Mouse (Mus musculus) inflammation-experienced regulatory T-cells, adult 6 months (primary cell): ENCODE data around the gene Gm10638. TPM values are rescaled to one million over a fixed set of nuclear protein-coding genes. Genes with fewer than 3 reads are reported as not detected.

Experiments used
- ATAC-seq: one replicate; pipeline ENCODE4 v1.8.0; 2017
- polyA plus RNA-seq, 3 experiments: library from polyadenylated mRNA; unstranded; fragments of 100-300 nt; shearing (Covaris generic); gene quantifications; one replicate each; pipeline ENCODE4 v1.2.1; 2017

Gene Gm10638
- under 1 TPM in 1 of 3 experiments, not detected in 2; 0.51 TPM for polyA plus RNA-seq

- ATAC-seq: peak; percentile 33
These were observed at the start of gene Gm10638, which contains the start of gene Siah1a for GRCm38 (mm10) chr8:86745221-86745934. TSS of gene Gm10638 (plus strand) at chr8:86745699. TSS of gene Siah1a (minus strand) at chr8:86745934.

GRCm38 (mm10) chr8:86695703-86696102 lies 49.8 kb upstream of the Gm10638 start:
- no peak for ATAC-seq

- no peak for ATAC-seq
These were observed 46.6 kb upstream of the Gm10638 start for GRCm38 (mm10) chr8:86698811-86699421.

- no peak for ATAC-seq
These were observed 46.0 kb upstream of the Gm10638 start for GRCm38 (mm10) chr8:86699471-86699870.

- ATAC-seq: no peak
These were observed 43.0 kb upstream of the Gm10638 start for GRCm38 (mm10) chr8:86702453-86702852.

- ATAC-seq: no peak
These were observed 40.2 kb upstream of the Gm10638 start for GRCm38 (mm10) chr8:86705317-86705716.

GRCm38 (mm10) chr8:86706756-86707155 lies 38.7 kb upstream of the Gm10638 start:
- ATAC-seq: peak; percentile 23

GRCm38 (mm10) chr8:86707873-86708272 lies 37.6 kb upstream of the Gm10638 start:
- peak; percentile 87 for ATAC-seq

- no peak for ATAC-seq
These were observed 32.9 kb upstream of the Gm10638 start for GRCm38 (mm10) chr8:86712594-86712993.

- no peak for ATAC-seq
These were observed 31.9 kb upstream of the Gm10638 start for GRCm38 (mm10) chr8:86713407-86714188.

GRCm38 (mm10) chr8:86718332-86718994 lies 27.0 kb upstream of the Gm10638 start:
- no peak for ATAC-seq

- peak; percentile 57 for ATAC-seq
These were observed 26.1 kb upstream of the Gm10638 start for GRCm38 (mm10) chr8:86719368-86719767.

- no peak for ATAC-seq
These were observed 24.6 kb upstream of the Gm10638 start for GRCm38 (mm10) chr8:86720756-86721459.

- ATAC-seq: no peak
These were observed 24.0 kb upstream of the Gm10638 start for GRCm38 (mm10) chr8:86721490-86721889.

GRCm38 (mm10) chr8:86726959-86727358 lies 18.5 kb upstream of the Gm10638 start:
- ATAC-seq: no peak

GRCm38 (mm10) chr8:86728224-86728950 lies 17.1 kb upstream of the Gm10638 start:
- no peak for ATAC-seq

- no peak for ATAC-seq
These were observed 15.2 kb upstream of the Gm10638 start for GRCm38 (mm10) chr8:86730303-86730702.

GRCm38 (mm10) chr8:86730860-86731259 lies 14.6 kb upstream of the Gm10638 start:
- no peak for ATAC-seq

GRCm38 (mm10) chr8:86734171-86734570 lies 11.3 kb upstream of the Gm10638 start:
- ATAC-seq: no peak

- no peak for ATAC-seq
These were observed 10.5 kb upstream of the Gm10638 start for GRCm38 (mm10) chr8:86734954-86735353.

- peak; percentile 75 for ATAC-seq
These were observed 9.9 kb upstream of the Gm10638 start for GRCm38 (mm10) chr8:86735446-86736111.
